Mouse (Mus musculus): Measurements from ENCODE around the gene Mindy3. TPM values are rescaled to one million over a fixed set of nuclear protein-coding genes. Genes with fewer than 3 reads are reported as not detected.

Gene Mindy3
- polyA plus RNA-seq, 1 experiment from 2014 or later: 21.6 TPM

- Histone ChIP-seq H3K9ac (ENCODE audit: low read depth, low read length) (peak overlapping the region; percentile 81), H3K27me3 (replicated peaks; ENCODE audit: control insufficient read depth, insufficient read depth, low read length) (peaks cover 4% of the 10 kb centered on the region; the same call in 1 of the 2 replicates), H3K9me3 (ENCODE audit: control insufficient read depth, low read length) (no peaks in the 10 kb centered on the region), H3K27ac (ENCODE audit: low read length) (no peak overlapping the region), H3K4me2 (ENCODE audit: low read depth, low read length) (peak overlapping the region; percentile 92), H3K4me1 (ENCODE audit: control insufficient read depth, insufficient read depth, low read length) (0 out of 2 replicates have a peak, but pooled peaks cover 3% of the 10 kb centered on the region), H3K36me3 (ENCODE audit: control insufficient read depth, insufficient read depth, low read length) (no peaks in the 10 kb centered on the region), H3K4me3 (ENCODE audit: low read length) (peak overlapping the region; percentile 73)
- WGBS: 51% methylated on average over 15 of the region's 15 CpGs
- no peak for ATAC-seq
Observed at GRCm38 (mm10) chr2:12300449-12301228, 118.6 kb downstream of the Mindy3 start.

GRCm38 (mm10) chr2:12297287-12297686 is 122.0 kb downstream of the Mindy3 start:
- WGBS: 83% methylated on average over 5 of the region's 5 CpGs
- H3K9me3 ChIP-seq (ENCODE audit: control insufficient read depth, low read length): no peaks in the 10 kb centered on the region
- ATAC-seq: no peak
- no peak overlapping the region for H3K4me3 ChIP-seq (ENCODE audit: low read length)
- H3K9ac ChIP-seq (ENCODE audit: low read depth, low read length): no peak overlapping the region
- no peak overlapping the region for H3K4me2 ChIP-seq (ENCODE audit: low read depth, low read length)
- no peak overlapping the region for H3K27ac ChIP-seq (ENCODE audit: low read length)
- H3K27me3 ChIP-seq (replicated peaks; ENCODE audit: control insufficient read depth, insufficient read depth, low read length): peaks cover 4% of the 10 kb centered on the region; the same call in 1 of the 2 replicates
- no peaks in the 10 kb centered on the region for H3K36me3 ChIP-seq (ENCODE audit: control insufficient read depth, insufficient read depth, low read length)
- H3K4me1 ChIP-seq (ENCODE audit: control insufficient read depth, insufficient read depth, low read length): 0 out of 2 replicates have a peak, but pooled peaks cover 3% of the 10 kb centered on the region

Other genes starting within 250 kb of the Mindy3 start
- 9.2 and 10.2 TPM in 2 replicates for gene Itga8, start 117.5 kb downstream of the Mindy3 start, polyA plus RNA-seq (2015; fragmentation: Nextera tagmentation; extraction: Ambion mirVana)